10 mouse cellular contexts compared by ENCODE assay signal in the genomic region with DNA sequence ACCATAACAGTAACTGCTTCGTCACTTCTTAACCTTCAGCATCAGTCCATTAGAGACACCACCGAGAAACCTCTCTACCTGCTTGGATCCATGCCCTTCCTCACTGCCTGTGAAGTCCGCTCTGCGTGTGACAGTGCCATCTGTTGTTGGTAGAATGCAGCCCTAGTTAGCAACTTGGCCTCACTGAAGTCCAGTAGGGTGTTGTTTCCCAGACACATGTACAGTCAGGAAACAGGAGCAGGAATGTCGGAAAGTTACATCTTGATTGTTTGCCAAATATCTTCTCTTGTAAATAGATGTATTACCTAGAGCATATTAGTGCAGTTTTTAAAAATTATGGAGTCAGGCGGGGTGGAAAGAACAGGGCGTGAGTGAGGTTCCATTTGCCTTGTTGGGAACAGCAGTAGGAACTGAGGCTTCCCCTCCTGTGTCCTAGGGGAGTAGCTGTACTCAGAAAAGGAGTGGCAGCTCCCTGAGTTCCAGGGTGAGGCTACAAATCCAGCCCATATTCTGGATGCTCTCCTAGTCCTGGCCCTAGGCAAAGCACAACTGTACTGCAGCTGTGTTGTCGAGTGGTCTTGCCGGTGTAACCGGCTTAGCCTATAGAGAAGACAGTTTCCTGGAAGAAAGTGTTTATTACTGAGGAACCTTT. TPM values are rescaled to one million over a fixed set of nuclear protein-coding genes. Genes with fewer than 3 reads are reported as not detected.
DNase-seq lines count a peak whose midpoint lies in the region; ATAC-seq and TF ChIP-seq lines count a peak whose summit lies in the region.
"Had no signal": no experiment of that assay in that cellular context is flagged by ENCODE, and none has a peak within 500 bp of the region (broad histone marks: within the 10 kb centered on the region; RNA-seq: fewer than 3 reads in every experiment).

No protein-coding gene starts in this region.

- H3K9ac ChIP-seq in kidney, embryonic 14.5 days (ENCODE audit: low read depth, low read length), result no peak overlapping the region
- H3K9ac ChIP-seq: liver, embryonic 15.5 days; stomach, embryonic 15.5 days had no signal

- intact Hi-C loops in gastrocnemius, postnatal 14 days (cut with DNase I; ENCODE audit: low total_unique reads), result no loop called here

- no peak for ATAC-seq in kidney, embryonic 14.5 days (ENCODE audit: low FRiP score, low TSS enrichment)

- WGBS in kidney, adult 2 months, result 55% methylated on average over 10 of the region's 10 CpGs
- WGBS in kidney, embryonic 14.5 days, result 91% methylated on average over 10 of the region's 10 CpGs
- WGBS in lung, adult 2 months, result 29% methylated on average over 10 of the region's 10 CpGs

- peaks cover 6% of the 10 kb centered on the region; the same call in 1 of the 2 replicates for H3K4me1 ChIP-seq in kidney, adult 2 months (ENCODE audit: control insufficient read depth, insufficient read depth, low read length)
- peaks cover 24% of the 10 kb centered on the region for H3K4me1 ChIP-seq in kidney, embryonic 14.5 days (ENCODE audit: control insufficient read depth, insufficient read depth, low read length)
- H3K4me1 ChIP-seq in lung, adult 2 months (ENCODE audit: control insufficient read depth, insufficient read depth, low read length), result peaks cover 7% of the 10 kb centered on the region
- H3K4me1 ChIP-seq: liver, embryonic 15.5 days had no signal

- TF ChIP-seq POLR2A in kidney, adult 2 months (IDR thresholded peaks at IDR 0.05; ENCODE audit: low read depth, low read length), result no peak
- no peak for TF ChIP-seq POLR2A in lung, adult 2 months (IDR thresholded peaks at IDR 0.05; ENCODE audit: borderline replicate concordance, extremely low read depth, low read depth, low read length)

- no peak overlapping the region for H3K4me2 ChIP-seq in kidney, embryonic 14.5 days (replicated peaks; ENCODE audit: low read depth, low read length)
- H3K4me2 ChIP-seq: liver, embryonic 15.5 days; stomach, embryonic 15.5 days had no signal

- peak overlapping the region; percentile 12; the same call in 1 of the 2 replicates for H3K27ac ChIP-seq in kidney, adult 2 months (ENCODE audit: insufficient read depth, low read depth, low read length)
- H3K27ac ChIP-seq in kidney, embryonic 14.5 days (ENCODE audit: low read depth, low read length), result no peak overlapping the region
- H3K27ac ChIP-seq: liver, embryonic 15.5 days; stomach, embryonic 15.5 days had no signal

- no peaks in the 10 kb centered on the region for H3K9me3 ChIP-seq in kidney, embryonic 14.5 days (ENCODE audit: control insufficient read depth, low read length)
- H3K9me3 ChIP-seq: liver, embryonic 15.5 days; stomach, embryonic 15.5 days had no signal

- peak; percentile 57; the same call in 1 of the 2 replicates for TF ChIP-seq CTCF in kidney, adult 2 months (conservative IDR thresholded peaks at IDR 0.05; ENCODE audit: insufficient read depth, insufficient read length, low read depth, low read length)
- TF ChIP-seq CTCF in lung, adult 2 months (IDR thresholded peaks at IDR 0.05; ENCODE audit: insufficient read depth, low read length), result peak; percentile 71

- H3K4me3 ChIP-seq in kidney, adult 2 months (ENCODE audit: insufficient read depth, low read depth, low read length), result no peak overlapping the region
- no peak overlapping the region for H3K4me3 ChIP-seq in kidney, embryonic 14.5 days (ENCODE audit: low read length)
- H3K4me3 ChIP-seq in lung, adult 2 months (replicated peaks; ENCODE audit: extremely low read depth, low read depth, low read length), result peak overlapping the region; percentile 62
- H3K4me3 ChIP-seq: liver, embryonic 15.5 days; stomach, embryonic 15.5 days had no signal

- H3K27me3 ChIP-seq in kidney, adult 2 months (replicated peaks; ENCODE audit: control insufficient read depth, insufficient read depth, low read length), result no peaks in the 10 kb centered on the region
- H3K27me3 ChIP-seq in kidney, embryonic 14.5 days (ENCODE audit: control insufficient read depth, insufficient read depth, low read length), result no peaks in the 10 kb centered on the region
- H3K27me3 ChIP-seq: liver, embryonic 15.5 days; stomach, embryonic 15.5 days had no signal

- H3K36me3 ChIP-seq in kidney, adult 2 months (ENCODE audit: control insufficient read depth, insufficient read depth, low read length), result no peaks in the 10 kb centered on the region; the same call in 1 of the 2 replicates
- H3K36me3 ChIP-seq in kidney, embryonic 14.5 days (ENCODE audit: control insufficient read depth, insufficient read depth, low read length), result peaks cover 27% of the 10 kb centered on the region
- H3K36me3 ChIP-seq: liver, embryonic 15.5 days had no signal

- DNase-seq in kidney, adult 2 months, result peak; percentile 75
- DNase-seq in cerebellum, adult 18-20 months, result peak; percentile 89 to 94
- peak; percentile 34 for DNase-seq in gastrocnemius, postnatal 14 days
- no peak for DNase-seq in lung, adult 2 months
- no peak for DNase-seq in spleen, postnatal 36 days (ENCODE audit: low spot score in 2 of 2)
- no peak for DNase-seq in T-cell, adult 2 months (ENCODE audit: low spot score)
- DNase-seq in ovary, postnatal 14 days (ENCODE audit: low spot score), result no peak

RNA-seq across cellular contexts. Expression of gene Btbd3, which starts 25.3 kb away (rescaled TPM):
- 6.7 and 6.9 TPM in 2 replicates for polyA plus RNA-seq in kidney, adult 2 months (2012; rRNA removed)
- polyA plus RNA-seq in kidney, embryonic 14.5 days (2014; fragmentation: Nextera tagmentation; extraction: Ambion mirVana), result 18.4 and 21.2 TPM in 2 replicates
- total RNA-seq in gastrocnemius, postnatal 14 days (2021), result 10 to 100 TPM; 17.8 to 21.1 TPM
- polyA plus RNA-seq in lung, adult 2 months (2012; rRNA removed), result 18.5 and 27.9 TPM in 2 replicates

Comparison
In these comparisons a context has a peak if more than half of its experiments do, and no peak if none do; other contexts are left out.
1. DNase-seq: peak in kidney, adult 2 months (single experiment), cerebellum, adult 18-20 months (2 of 2) and gastrocnemius, postnatal 14 days (single experiment); none in lung, adult 2 months (single experiment), spleen, postnatal 36 days (0 of 2), T-cell, adult 2 months (single experiment) and ovary, postnatal 14 days (single experiment).